In the genomic region with DNA sequence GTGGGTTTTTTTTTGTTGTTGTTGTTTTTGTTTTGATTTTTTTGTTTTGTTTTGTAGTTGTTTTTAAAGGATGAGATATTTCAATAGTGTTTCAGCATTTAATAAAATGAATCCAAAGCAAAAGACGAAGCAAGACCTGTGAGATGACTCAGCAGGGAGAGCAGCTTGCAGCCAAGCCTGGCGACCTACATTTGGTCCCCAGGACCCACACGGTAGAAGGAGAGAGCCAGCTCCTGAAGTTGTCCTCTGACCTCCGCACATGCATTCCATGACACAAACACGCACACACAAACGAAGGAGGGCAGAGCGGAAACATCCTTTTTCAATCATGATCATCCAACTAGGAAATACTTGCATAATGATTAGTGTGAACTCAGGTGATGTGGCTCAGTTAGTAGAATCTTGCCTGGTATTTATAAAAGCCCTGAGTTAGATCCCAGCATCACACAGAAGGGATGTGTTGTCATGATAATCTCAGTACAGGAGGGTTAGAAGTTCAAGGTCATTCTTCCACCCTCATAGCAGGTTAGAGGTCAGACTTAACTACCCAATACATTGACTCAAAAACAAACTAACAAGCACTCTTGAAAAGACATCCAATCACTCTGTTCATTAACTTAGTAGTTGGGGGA, we compare ENCODE assay signal across 15 mouse cellular contexts.
DNase-seq lines count a peak whose midpoint lies in the region; ATAC-seq and TF ChIP-seq lines count a peak whose summit lies in the region.
"Had no signal": no experiment of that assay in that cellular context is flagged by ENCODE, and none has a peak within 500 bp of the region (broad histone marks: within the 10 kb centered on the region; RNA-seq: fewer than 3 reads in every experiment).

No protein-coding gene starts in this region.

- H3K4me3 ChIP-seq in hindbrain, embryonic 13.5 days = no peak overlapping the region
- no peak overlapping the region for H3K4me3 ChIP-seq in hindbrain, embryonic 16.5 days (ENCODE audit: low read length)
- H3K4me3 ChIP-seq in cerebellum, adult 2 months (replicated peaks; ENCODE audit: insufficient read depth, low read depth, low read length) = no peak overlapping the region
- no peak overlapping the region for H3K4me3 ChIP-seq in hindbrain, postnatal 0 days (ENCODE audit: low read length)
- H3K4me3 ChIP-seq: limb, embryonic 10.5 days; liver, embryonic 15.5 days; myocyte had no signal

- TF ChIP-seq CTCF in cerebellum, adult 2 months (IDR thresholded peaks at IDR 0.05; ENCODE audit: borderline replicate concordance, insufficient read depth, low read depth, low read length) = no peak
- no peak for TF ChIP-seq CTCF in hindbrain, postnatal 0 days (IDR thresholded peaks at IDR 0.05; ENCODE audit: low read depth)

- 72% methylated on average over 7 of the region's 7 CpGs for WGBS in hindbrain, embryonic 13.5 days
- WGBS in hindbrain, embryonic 16.5 days = 67% methylated on average over 7 of the region's 7 CpGs
- 18% methylated on average over 7 of the region's 7 CpGs for WGBS in cerebellum, adult 2 months
- 57% methylated on average over 7 of the region's 7 CpGs for WGBS in hindbrain, postnatal 0 days

- H3K9ac ChIP-seq in hindbrain, embryonic 13.5 days = no peak overlapping the region
- H3K9ac ChIP-seq in hindbrain, embryonic 16.5 days (ENCODE audit: low read depth, low read length) = no peak overlapping the region
- H3K9ac ChIP-seq in hindbrain, postnatal 0 days (replicated peaks; ENCODE audit: low read length) = no peak overlapping the region
- H3K9ac ChIP-seq: liver, embryonic 15.5 days had no signal

- H3K9me3 ChIP-seq in hindbrain, embryonic 13.5 days = no peaks in the 10 kb centered on the region
- no peaks in the 10 kb centered on the region for H3K9me3 ChIP-seq in hindbrain, embryonic 16.5 days (ENCODE audit: control insufficient read depth, low read length)
- no peaks in the 10 kb centered on the region for H3K9me3 ChIP-seq in hindbrain, postnatal 0 days (ENCODE audit: low read length)
- H3K9me3 ChIP-seq: limb, embryonic 10.5 days; liver, embryonic 15.5 days had no signal

- peaks cover 27% of the 10 kb centered on the region for H3K4me1 ChIP-seq in hindbrain, embryonic 13.5 days (replicated peaks)
- peaks cover 14% of the 10 kb centered on the region for H3K4me1 ChIP-seq in hindbrain, embryonic 16.5 days (ENCODE audit: control insufficient read depth, insufficient read depth, low read depth, low read length)
- H3K4me1 ChIP-seq in cerebellum, adult 2 months (ENCODE audit: control insufficient read depth, insufficient read depth, low read length) = peaks cover 25% of the 10 kb centered on the region; the same call in 1 of the 2 replicates
- H3K4me1 ChIP-seq in hindbrain, postnatal 0 days (ENCODE audit: insufficient read depth, low read length) = peaks cover 8% of the 10 kb centered on the region

- DNase-seq in Muller cell, postnatal 12 days (ENCODE audit: inconsistent ontology term) = peak; percentile 76
- DNase-seq in cerebellum, adult 2 months = peak; percentile 70 to 83
- no peak for DNase-seq in hindbrain, postnatal 0 days (ENCODE audit: low spot score)
- DNase-seq in frontal cortex, adult 2 months (ENCODE audit: extremely low spot score in 1 of 2, low spot score in 1 of 2) = no peak
- no peak for DNase-seq in thymus, postnatal 25 days
- DNase-seq: heart, adult 18-20 months; heart, postnatal 14 days; kidney, adult 2 months had no signal

- peak overlapping the region; percentile 91 for H3K27ac ChIP-seq in hindbrain, embryonic 13.5 days
- no peak overlapping the region for H3K27ac ChIP-seq in hindbrain, embryonic 16.5 days (ENCODE audit: low read depth, low read length)
- H3K27ac ChIP-seq in cerebellum, adult 2 months (ENCODE audit: insufficient read depth, low read length) = peak overlapping the region; percentile 40; the same call in 1 of the 2 replicates
- peak overlapping the region; percentile 45; the same call in 1 of the 2 replicates for H3K27ac ChIP-seq in hindbrain, postnatal 0 days
- H3K27ac ChIP-seq: limb, embryonic 10.5 days; liver, embryonic 15.5 days; macrophage had no signal

- H3K4me2 ChIP-seq in hindbrain, embryonic 13.5 days = no peak overlapping the region
- no peak overlapping the region for H3K4me2 ChIP-seq in hindbrain, embryonic 16.5 days (ENCODE audit: low read length)
- no peak overlapping the region for H3K4me2 ChIP-seq in hindbrain, postnatal 0 days (ENCODE audit: low read depth, low read length)
- H3K4me2 ChIP-seq: liver, embryonic 15.5 days had no signal

- no peaks in the 10 kb centered on the region for H3K27me3 ChIP-seq in hindbrain, embryonic 13.5 days
- no peaks in the 10 kb centered on the region for H3K27me3 ChIP-seq in hindbrain, embryonic 16.5 days (replicated peaks; ENCODE audit: control insufficient read depth, insufficient read depth, low read length)
- no peaks in the 10 kb centered on the region for H3K27me3 ChIP-seq in cerebellum, adult 2 months (ENCODE audit: control insufficient read depth, insufficient read depth, low read length)
- no peaks in the 10 kb centered on the region for H3K27me3 ChIP-seq in hindbrain, postnatal 0 days (ENCODE audit: insufficient read depth, low read length)
- H3K27me3 ChIP-seq: liver, embryonic 15.5 days had no signal

- no peak for ATAC-seq in hindbrain, embryonic 13.5 days (ENCODE audit: low FRiP score)
- ATAC-seq in hindbrain, embryonic 16.5 days = no peak
- ATAC-seq in hindbrain, postnatal 0 days = no peak
- ATAC-seq: CD4-positive, CD25-positive, alpha-beta regulatory T cell, adult 4 months had no signal

- peaks cover 15% of the 10 kb centered on the region for H3K36me3 ChIP-seq in hindbrain, embryonic 13.5 days
- peaks cover 4% of the 10 kb centered on the region; the same call in 1 of the 2 replicates for H3K36me3 ChIP-seq in hindbrain, embryonic 16.5 days (ENCODE audit: control insufficient read depth, insufficient read depth, low read length)
- H3K36me3 ChIP-seq in hindbrain, postnatal 0 days (ENCODE audit: insufficient read depth, low read length) = no peaks in the 10 kb centered on the region
- H3K36me3 ChIP-seq: limb, embryonic 10.5 days; liver, embryonic 15.5 days had no signal

- TF ChIP-seq POLR2A in cerebellum, adult 2 months (IDR thresholded peaks at IDR 0.05; ENCODE audit: borderline replicate concordance, insufficient read depth, low read length) = no peak

Comparison
In these comparisons a context has a peak if more than half of its experiments do, and no peak if none do; other contexts are left out.
1. DNase-seq: peak in Muller cell, postnatal 12 days (single experiment) and cerebellum, adult 2 months (2 of 2); none in hindbrain, postnatal 0 days (single experiment), frontal cortex, adult 2 months (0 of 2) and thymus, postnatal 25 days (single experiment).